Mouse (Mus musculus): ENCODE results near the gene Ang2. TPM values are rescaled to one million over a fixed set of nuclear protein-coding genes. Genes with fewer than 3 reads are reported as not detected.

The Ang2 gene
- total and polyA plus RNA-seq, 2 experiments from 2014 or later, result not detected

DNA sequence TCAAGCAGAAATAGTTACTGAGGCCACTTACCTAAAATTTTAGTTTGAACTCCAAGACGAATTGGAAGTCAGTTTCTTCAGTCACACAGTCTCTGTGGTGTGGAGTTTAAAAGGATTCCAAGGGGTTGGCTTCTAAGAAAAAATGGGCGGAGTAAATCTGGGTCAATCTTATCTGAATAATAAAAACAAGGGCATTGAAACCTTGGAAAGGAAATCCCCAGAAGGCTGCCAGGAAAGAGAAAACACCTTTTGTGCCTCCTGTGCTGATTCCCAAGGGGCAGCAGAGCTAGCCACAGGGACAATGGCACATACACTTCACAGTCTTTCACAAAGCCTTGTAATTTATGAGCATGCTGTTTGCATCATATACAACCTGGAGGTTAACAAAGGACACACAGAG lies 52.3 kb downstream of the Ang2 start, which contains the start of gene Rnase1:
Gene Rnase1, minus strand, starts transcription at position 101 of the 400 bp plus-strand sequence.
- TF ChIP-seq CTCF (IDR thresholded peaks at IDR 0.05), result no peak

GRCm38 (mm10) chr14:51145521-51145920 lies 53.4 kb downstream of the Ang2 start:
- no peak overlapping the region for H3K4me3 ChIP-seq (ENCODE audit: low read depth, low read length)
- no peaks in the 10 kb centered on the region for H3K36me3 ChIP-seq (ENCODE audit: insufficient read depth, low read length)
- ATAC-seq (ENCODE audit: low FRiP score) (no peak), DNase-seq (ENCODE audit: low spot score) (no peak)
- H3K4me1 ChIP-seq (ENCODE audit: insufficient read depth, low read length), result no peaks in the 10 kb centered on the region
- no peak overlapping the region for H3K27ac ChIP-seq (ENCODE audit: low read depth, low read length)
- 92% methylated on average over 6 of the region's 6 CpGs for WGBS
- H3K9ac ChIP-seq (replicated peaks; ENCODE audit: low read length, poor library complexity, severe bottlenecking), result no peak overlapping the region
- no peaks in the 10 kb centered on the region for H3K27me3 ChIP-seq (ENCODE audit: insufficient read depth, low read length)
- TF ChIP-seq CTCF (IDR thresholded peaks at IDR 0.05), result no peak
- no peaks in the 10 kb centered on the region for H3K9me3 ChIP-seq (ENCODE audit: low read length)
- no peak overlapping the region for H3K4me2 ChIP-seq (ENCODE audit: low read depth, low read length, poor library complexity, severe bottlenecking)

More for the DNA sequence above, 52.3 kb downstream of the Ang2 start, which contains the start of gene Rnase1:
- Histone ChIP-seq H3K9me3 (ENCODE audit: low read length) (no peaks in the 10 kb centered on the region), H3K4me1 (ENCODE audit: insufficient read depth, low read length) (no peaks in the 10 kb centered on the region), H3K4me2 (ENCODE audit: low read depth, low read length, poor library complexity, severe bottlenecking) (no peak within 1 kb of the TSS), H3K4me3 (ENCODE audit: low read depth, low read length) (no peak within 1 kb of the TSS), H3K27me3 (ENCODE audit: insufficient read depth, low read length) (no peaks in the 10 kb centered on the region), H3K36me3 (ENCODE audit: insufficient read depth, low read length) (no peaks in the 10 kb centered on the region), H3K27ac (ENCODE audit: low read depth, low read length) (no peak within 1 kb of the TSS), H3K9ac (replicated peaks; ENCODE audit: low read length, poor library complexity, severe bottlenecking) (no peak within 1 kb of the TSS)
- WGBS, result 51% methylated on average over 2 of the region's 2 CpGs
- ATAC-seq (ENCODE audit: low FRiP score) (no peak), DNase-seq (ENCODE audit: low spot score) (no peak)

Other genes with a start within 250 kb of the Ang2 start
- 1.1 and 1.4 TPM in 2 replicates for gene Pnp2, start 243.2 kb downstream of the Ang2 start, total RNA-seq (2014; rRNA removed)
- 1.4 and 1.8 TPM in 2 replicates for gene Pnp2, start 243.2 kb downstream of the Ang2 start, polyA plus RNA-seq (2015; fragmentation: Nextera tagmentation; extraction: Ambion mirVana)
- gene Rnase10, start 191.4 kb downstream of the Ang2 start, total RNA-seq (2014; rRNA removed), result not detected in 2 replicates
- 0.13 TPM in 1 of 2 replicates, not detected in the other for gene Rnase10, start 191.4 kb downstream of the Ang2 start, polyA plus RNA-seq (2015; fragmentation: Nextera tagmentation; extraction: Ambion mirVana)
- not detected in 2 replicates for gene Rnase9, start 157.3 kb downstream of the Ang2 start, total RNA-seq (2014; rRNA removed)
- gene Rnase9, start 157.3 kb downstream of the Ang2 start, polyA plus RNA-seq (2015; fragmentation: Nextera tagmentation; extraction: Ambion mirVana), result not detected in 2 replicates
- not detected in 2 replicates for gene Rnase11, start 149.0 kb downstream of the Ang2 start, total RNA-seq (2014; rRNA removed)
- gene Rnase11, start 149.0 kb downstream of the Ang2 start, polyA plus RNA-seq (2015; fragmentation: Nextera tagmentation; extraction: Ambion mirVana), result not detected in 2 replicates
- gene Rnase12, start 141.5 kb downstream of the Ang2 start, total RNA-seq (2014; rRNA removed), result not detected in 2 replicates
- gene Rnase12, start 141.5 kb downstream of the Ang2 start, polyA plus RNA-seq (2015; fragmentation: Nextera tagmentation; extraction: Ambion mirVana), result not detected in 2 replicates
- 0.66 TPM in 1 of 2 replicates, not detected in the other for gene Olfr750, start 124.7 kb downstream of the Ang2 start, total RNA-seq (2014; rRNA removed)
- 0.02 and 0.07 TPM in 2 replicates for gene Olfr750, start 124.7 kb downstream of the Ang2 start, polyA plus RNA-seq (2015; fragmentation: Nextera tagmentation; extraction: Ambion mirVana)
- 27.2 and 29.3 TPM in 2 replicates for gene Rnase4, start 108.1 kb downstream of the Ang2 start, total RNA-seq (2014; rRNA removed)
- 14.9 and 15.1 TPM in 2 replicates for gene Rnase4, start 108.1 kb downstream of the Ang2 start, polyA plus RNA-seq (2015; fragmentation: Nextera tagmentation; extraction: Ambion mirVana)
- gene Ang, start 108.0 kb downstream of the Ang2 start, total RNA-seq (2014; rRNA removed), result 2.1 and 3.2 TPM in 2 replicates
- 2.3 and 3.3 TPM in 2 replicates for gene Ang, start 108.0 kb downstream of the Ang2 start, polyA plus RNA-seq (2015; fragmentation: Nextera tagmentation; extraction: Ambion mirVana)
- gene Eddm3b, start 84.7 kb downstream of the Ang2 start, total RNA-seq (2014; rRNA removed), result not detected in 2 replicates
- 0.11 TPM in 1 of 2 replicates, not detected in the other for gene Eddm3b, start 84.7 kb downstream of the Ang2 start, polyA plus RNA-seq (2015; fragmentation: Nextera tagmentation; extraction: Ambion mirVana)
- gene Rnase6, start 75.2 kb downstream of the Ang2 start, total RNA-seq (2014; rRNA removed), result 1.3 and 2.5 TPM in 2 replicates
- gene Rnase6, start 75.2 kb downstream of the Ang2 start, polyA plus RNA-seq (2015; fragmentation: Nextera tagmentation; extraction: Ambion mirVana), result 1.9 and 2.5 TPM in 2 replicates
- 1.0 TPM in 1 of 2 replicates, not detected in the other for gene Rnase1, start 52.4 kb downstream of the Ang2 start, total RNA-seq (2014; rRNA removed)
- gene Rnase1, start 52.4 kb downstream of the Ang2 start, polyA plus RNA-seq (2015; fragmentation: Nextera tagmentation; extraction: Ambion mirVana), result 0.34 and 0.78 TPM in 2 replicates
- not detected in 2 replicates for gene Rnase2b, start 36.9 kb downstream of the Ang2 start, total RNA-seq (2014; rRNA removed)
- not detected in 2 replicates for gene Rnase2b, start 36.9 kb downstream of the Ang2 start, polyA plus RNA-seq (2015; fragmentation: Nextera tagmentation; extraction: Ambion mirVana)
- not detected in 2 replicates for gene Ear14, start 4.2 kb upstream of the Ang2 start, total RNA-seq (2014; rRNA removed)
- gene Ear14, start 4.2 kb upstream of the Ang2 start, polyA plus RNA-seq (2015; fragmentation: Nextera tagmentation; extraction: Ambion mirVana), result not detected in 2 replicates
- not detected in 2 replicates for gene Rnase2a, start 57.0 kb upstream of the Ang2 start, total RNA-seq (2014; rRNA removed)
- gene Rnase2a, start 57.0 kb upstream of the Ang2 start, polyA plus RNA-seq (2015; fragmentation: Nextera tagmentation; extraction: Ambion mirVana), result not detected in 2 replicates
- gene Gm7247, start 162.6 kb upstream of the Ang2 start, total RNA-seq (2014; rRNA removed), result not detected in 2 replicates
- gene Gm7247, start 162.6 kb upstream of the Ang2 start, polyA plus RNA-seq (2015; fragmentation: Nextera tagmentation; extraction: Ambion mirVana), result not detected in 2 replicates
- not detected in 2 replicates for gene Vmn2r88, start 211.7 kb upstream of the Ang2 start, total RNA-seq (2014; rRNA removed)
- not detected in 2 replicates for gene Vmn2r88, start 211.7 kb upstream of the Ang2 start, polyA plus RNA-seq (2015; fragmentation: Nextera tagmentation; extraction: Ambion mirVana)